Mouse (Mus musculus) liver, embryonic 14.5 days (tissue): ENCODE measurements around the gene Nfatc2.

Source experiments
- CTCF ChIP-seq: IDR thresholded peaks from 2 replicates; pipeline ENCODE4 v1.5.1; 2016; ENCODE audit warnings: antibody characterized with exemption, low read depth, control low read depth
- EP300 ChIP-seq: IDR thresholded peaks from 2 replicates; pipeline ENCODE4 v1.6.1; 2016; ENCODE audit warnings: antibody characterized with exemption, low read depth

DNA sequence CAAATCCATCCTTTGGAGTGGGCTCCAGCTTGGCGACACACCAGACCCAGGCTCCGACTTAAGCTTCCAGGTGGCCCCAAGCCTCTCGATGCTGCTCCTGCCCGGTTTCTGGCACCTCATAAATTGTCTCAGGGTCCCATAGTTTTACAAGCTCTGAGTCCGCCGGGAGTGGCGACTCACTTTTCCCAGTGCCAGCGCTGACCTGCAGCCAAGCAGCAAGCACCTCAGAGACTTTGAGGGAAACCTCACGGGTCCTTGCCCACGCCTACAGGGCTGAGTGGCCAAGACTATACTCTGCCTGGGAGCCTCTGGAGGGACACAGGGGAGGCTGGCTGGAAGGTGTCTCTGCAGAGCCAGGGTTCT, 74.0 kb downstream of the Nfatc2 start:
- TF ChIP-seq CTCF = no peak
- TF ChIP-seq EP300 = no peak
